Mouse (Mus musculus): ENCODE results near the gene Pp2d1.

Gene Pp2d1

DNA sequence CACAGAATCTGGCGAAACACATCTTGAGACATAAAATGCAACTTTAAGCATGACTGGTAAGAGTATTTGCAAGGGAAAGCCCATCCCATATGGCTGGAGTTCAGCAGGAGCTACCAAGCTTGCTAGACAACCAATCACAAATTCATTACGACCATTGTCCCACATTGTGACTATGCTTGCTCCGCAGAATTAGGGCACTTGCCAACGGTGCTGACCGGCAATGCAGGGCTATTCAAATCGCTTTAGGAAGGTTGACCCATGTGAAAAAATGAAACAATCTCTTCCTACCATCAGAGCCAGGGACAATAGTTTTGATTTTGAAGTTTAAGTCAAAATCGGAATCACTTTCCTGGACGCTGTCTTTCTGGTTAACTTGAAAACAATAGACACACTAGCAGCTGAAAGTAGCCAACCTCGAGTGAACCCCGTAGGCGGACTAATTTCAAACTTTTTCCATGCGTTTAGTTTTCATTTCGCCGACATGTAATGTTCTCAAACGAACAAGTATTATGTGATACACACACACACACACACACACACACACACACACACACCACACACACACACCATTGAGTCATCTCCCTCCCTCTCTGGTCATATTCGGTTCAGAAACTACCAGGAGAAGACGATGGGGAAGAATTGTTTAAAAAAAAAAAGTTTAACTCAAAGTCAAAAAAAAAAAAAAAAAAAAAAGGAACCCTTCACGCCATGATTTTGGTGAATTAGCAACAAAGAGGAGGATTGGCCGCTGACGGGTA, 27.1 kb upstream of the Pp2d1 start, which contains the start of gene Kat2b:
Kat2b (plus strand) TSS at position 701 of the 758 bp plus-strand sequence.
- peak; percentile 73 for DNase-seq

DNA sequence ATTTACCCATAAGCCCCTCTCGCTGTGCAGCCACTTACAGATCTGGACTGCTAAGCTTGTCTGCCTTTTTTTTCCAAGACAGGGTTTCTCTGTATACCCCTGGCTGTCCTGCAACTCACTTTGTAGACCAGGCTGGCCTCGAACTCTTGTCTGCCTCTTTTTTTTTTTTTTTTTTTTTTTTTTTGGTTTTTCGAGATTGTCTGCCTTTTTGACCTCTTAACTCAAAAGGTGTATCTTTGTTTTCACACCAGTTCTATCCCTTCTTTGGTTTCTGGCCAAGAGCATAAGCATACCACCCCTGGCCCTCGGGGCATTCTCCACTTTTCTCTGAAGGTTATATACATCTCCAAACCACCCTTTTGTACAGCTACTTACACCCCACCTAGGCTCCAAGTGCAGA, 25.6 kb upstream of the Pp2d1 start:
- DNase-seq: peak; percentile 36

DNA sequence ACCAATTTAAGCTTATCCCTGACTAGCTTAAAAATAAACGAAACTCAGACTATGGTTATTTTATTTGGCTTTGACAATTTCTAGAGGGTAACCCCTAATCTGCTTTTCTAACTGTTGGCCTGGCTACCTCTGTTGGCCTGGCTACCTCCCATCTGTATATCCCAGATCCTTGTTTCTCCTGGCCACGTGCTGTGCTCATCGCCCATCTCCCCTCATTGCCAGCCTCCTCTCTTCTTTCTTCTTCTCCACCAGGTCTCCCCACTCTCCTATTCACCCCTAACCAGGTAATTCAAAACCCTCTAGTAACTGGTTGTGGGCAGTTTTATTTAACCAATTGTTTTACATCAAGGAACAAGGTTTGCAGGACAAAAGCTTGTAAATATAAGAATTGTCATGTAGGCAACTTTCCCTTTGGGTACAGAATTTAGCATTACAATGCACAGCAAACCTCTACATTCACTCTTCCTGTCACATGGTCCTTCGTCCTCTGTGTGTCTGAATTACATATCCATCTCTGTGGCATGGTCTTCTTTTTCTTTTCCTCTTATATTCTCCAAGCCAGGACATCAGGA, 22.3 kb upstream of the Pp2d1 start:
- no peak for DNase-seq

DNA sequence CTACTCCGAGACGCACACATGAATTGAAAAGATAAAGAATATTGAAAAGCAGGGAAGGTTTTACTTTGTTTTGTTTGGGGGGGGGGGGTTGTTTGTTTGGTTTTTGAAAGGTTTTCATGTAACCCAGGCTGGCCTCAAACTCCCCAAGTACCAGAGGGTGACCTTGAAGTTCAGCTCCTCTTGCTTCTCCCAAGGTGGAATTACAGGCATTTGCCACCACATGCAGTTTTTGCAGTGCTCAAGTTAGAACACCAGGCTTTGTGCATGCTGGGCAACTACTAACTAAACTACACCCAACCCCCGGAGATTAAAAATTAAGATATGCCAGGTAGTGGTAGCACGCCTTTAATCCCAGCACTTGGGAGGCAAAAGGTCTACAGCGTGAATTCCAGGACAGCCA, 20.4 kb upstream of the Pp2d1 start:
- DNase-seq: no peak

DNA sequence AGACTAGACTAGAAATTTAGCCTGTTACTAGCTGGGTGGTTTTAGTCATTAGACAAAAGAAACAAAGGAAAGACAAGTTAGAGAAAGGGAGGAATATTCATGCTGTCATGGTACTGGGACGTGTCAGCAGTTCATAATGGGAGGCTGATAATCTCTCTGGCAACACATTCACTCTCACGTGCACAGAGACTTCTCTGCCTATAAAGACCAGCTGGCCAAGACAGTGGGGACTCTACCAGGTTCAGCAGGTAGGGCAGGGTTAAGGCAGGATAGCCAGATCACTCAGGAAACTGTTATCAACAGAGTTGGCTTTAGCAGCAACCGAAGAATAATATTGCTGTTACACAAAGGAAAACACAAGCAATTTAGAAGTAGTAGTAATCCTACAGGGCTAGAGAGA, 18.2 kb upstream of the Pp2d1 start:
- no peak for DNase-seq

DNA sequence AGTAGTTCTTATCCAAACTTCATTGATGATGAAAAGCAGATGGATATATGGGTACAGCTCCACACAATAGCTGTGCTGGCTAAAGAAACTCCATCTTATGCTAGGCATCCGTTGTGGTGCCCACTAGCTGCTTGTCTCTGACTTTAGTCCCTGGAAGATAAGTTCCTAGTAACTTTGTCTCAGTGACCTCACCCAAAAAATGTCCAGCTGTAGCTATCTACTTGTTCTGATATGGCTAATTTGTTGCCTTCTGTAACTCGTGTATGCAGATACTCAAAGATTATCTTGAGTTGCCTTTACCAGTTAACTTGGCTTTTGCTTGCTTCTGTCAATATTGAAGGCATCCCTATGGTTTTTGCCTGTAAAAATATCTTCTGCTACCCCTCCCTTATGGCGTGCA, 15.6 kb upstream of the Pp2d1 start:
- no peak for DNase-seq

DNA sequence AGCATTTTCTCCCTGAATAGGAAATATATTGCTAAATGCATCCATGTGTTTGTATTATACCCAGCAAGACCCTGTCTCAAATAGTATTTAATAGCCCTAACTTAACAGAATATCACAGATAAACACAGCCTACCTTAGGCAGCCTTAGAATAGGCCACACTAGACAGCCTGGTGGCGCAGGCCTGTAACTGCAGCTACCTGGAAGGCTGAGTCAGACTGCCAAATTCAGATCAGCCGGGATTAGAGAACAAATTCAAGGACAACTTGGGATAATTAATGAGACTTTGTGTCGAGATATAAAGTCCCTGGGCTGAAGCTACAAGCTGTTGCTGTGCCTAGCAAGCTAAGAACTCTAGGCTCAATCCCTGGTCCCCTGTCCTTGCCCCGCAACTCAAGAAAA, 14.8 kb upstream of the Pp2d1 start:
- no peak for DNase-seq

DNA sequence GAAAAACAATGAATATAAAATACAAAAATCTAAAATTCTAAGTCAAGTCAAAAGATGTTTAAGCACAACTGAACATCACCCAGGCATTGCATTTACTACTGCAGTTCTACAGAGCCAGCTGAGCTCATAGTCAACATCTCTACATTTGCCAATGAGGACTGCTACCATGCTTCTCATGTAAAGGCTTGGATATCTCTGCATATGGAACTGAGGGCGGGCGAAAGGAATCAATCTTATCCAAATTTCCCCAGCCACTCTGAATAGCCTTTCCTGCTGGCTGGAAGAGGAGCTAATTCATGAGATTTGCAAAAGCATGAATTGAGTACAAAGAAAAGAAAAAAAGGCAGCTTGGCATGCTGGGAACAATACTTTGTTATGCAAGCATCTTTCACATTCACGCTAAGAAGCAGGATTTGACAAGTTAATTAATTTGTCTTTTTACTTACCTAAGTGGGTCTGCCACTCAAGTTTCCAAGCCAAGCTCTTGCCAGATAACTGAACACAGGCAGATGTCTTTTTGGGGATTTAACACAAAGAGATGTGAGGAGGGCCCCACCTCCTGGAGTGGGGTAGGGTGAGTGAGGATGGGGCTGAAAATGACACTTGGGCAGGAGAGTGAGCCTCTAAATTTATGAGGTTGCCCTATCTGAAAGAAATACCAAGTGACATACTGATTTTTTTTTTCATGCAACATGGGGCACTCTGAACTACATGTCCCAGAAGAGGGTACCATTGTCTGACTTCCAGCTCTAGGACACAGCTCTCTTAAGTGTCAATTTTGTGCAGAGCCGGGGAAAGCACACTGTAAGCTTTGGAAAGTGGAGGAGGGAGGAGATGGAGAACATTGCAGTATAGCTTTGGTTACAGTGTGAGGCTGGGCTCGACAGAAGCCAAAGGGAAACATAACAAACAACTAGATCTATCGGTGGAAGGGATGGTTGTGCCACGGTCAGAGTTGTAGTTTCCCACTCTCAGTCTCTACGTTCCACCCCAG, 12.4 kb upstream of the Pp2d1 start:
- DNase-seq: no peak

DNA sequence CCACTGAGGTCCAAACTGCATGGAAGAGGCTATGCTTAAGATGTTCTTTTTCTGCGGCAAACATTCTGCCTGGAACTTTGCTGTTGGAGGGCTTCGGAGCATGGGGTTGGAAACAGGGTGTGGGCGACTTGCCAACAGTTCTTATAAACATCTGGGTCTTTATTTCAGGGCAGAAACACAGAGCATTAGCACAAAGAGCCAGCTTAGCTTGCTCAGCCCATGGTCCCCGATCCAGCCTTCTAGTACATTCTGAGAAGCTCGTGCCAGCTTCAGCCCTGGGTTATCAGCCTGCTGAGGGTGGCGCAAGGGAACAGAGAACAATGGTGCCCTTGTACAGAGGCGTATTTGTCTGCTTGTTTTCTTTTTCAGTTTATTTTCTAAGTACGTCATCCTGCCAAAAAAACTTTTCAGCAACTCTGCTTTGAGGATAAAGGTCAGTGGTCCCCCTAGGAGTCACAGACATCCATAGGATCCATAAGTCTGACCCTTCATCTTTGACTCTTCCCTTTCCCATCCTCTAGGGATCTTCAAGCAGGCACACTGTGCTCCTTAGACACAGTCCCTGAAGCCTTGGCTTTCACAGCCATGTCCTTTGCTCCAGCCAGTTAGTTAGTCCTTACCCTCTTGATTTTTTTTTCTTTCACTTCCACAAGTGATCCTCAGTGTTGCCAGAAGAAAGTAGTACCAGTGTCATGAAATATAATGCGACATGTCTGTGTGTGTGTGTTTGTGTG, 4.5 kb upstream of the Pp2d1 start:
- peak; percentile 16 for DNase-seq

DNA sequence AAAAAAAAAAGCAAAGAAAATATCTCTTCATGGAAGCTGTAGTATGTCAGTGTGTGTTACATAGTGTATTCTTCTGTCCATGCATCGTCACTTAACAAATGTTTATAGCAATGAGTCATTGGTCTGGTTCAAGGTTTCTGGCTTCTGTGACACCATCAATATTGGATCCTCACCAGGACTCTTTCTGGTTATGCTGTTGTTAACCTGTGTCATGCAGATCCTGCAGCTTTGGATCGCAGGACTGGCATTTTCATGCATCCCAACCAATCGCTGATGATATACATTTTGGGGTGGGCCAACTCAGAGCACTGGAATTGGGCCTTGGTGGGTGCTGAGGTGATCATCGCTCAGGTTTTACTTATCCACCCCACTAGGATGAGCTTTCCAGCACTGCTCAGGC, 3.3 kb upstream of the Pp2d1 start:
- DNase-seq: no peak

DNA sequence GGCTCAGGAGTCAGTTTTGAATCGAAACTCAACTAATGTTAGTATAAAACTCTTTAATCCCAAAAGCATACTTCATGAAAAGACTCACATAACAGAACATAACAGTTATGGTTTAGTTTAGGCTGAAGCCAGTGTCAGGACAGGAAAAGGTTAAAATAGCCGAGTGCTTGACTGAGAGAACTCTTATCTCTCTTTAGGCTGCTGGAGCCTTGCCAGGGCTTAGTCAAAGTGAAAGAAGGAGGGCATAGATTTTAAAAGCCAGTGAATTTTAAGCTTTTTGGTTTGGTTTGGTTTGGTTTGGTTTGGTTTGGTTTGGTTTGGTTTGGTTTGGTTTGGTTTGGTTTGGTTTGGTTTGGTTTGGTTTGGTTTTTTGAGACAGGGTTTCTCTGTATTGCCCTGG, 6.8 kb downstream of the Pp2d1 start:
- no peak for DNase-seq

DNA sequence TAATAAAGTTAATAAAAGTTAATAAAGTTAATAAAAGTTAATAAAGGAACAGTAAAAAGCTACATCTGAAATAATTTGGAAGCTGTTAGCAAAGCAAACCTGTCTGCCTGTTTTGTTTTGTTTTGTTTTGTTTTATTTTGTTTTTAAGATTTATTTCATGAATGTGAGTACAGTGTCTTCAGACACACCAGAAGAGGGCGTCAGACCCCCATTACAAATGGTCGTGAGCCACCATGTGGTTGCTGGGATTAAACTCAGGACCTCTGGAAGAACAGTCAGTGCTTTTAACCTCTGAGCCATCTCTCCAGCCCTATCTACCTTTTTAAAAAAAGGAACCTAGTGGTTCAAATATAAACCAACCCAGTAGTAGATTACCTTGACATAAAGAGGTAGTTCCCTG, 8.1 kb downstream of the Pp2d1 start:
- no peak for DNase-seq

DNA sequence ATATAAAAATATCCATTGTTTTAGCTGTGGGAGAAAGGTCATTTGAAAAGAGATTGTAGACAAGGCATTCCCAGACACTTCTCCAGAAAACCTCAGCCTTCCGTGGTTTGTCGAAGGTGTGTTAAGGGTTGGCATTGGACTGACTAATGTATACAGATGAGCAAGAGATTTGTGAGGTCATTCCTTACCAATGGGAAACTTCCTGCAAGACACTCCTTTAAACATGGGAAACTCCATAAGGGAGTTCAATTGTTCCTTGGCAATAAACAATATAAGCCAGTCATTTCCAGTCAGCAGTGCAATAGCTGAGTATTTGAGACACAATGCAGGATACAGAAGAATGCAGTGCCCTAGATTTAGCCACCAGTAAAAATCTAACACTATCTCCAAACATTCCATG, 11.2 kb downstream of the Pp2d1 start:
- DNase-seq: no peak

DNA sequence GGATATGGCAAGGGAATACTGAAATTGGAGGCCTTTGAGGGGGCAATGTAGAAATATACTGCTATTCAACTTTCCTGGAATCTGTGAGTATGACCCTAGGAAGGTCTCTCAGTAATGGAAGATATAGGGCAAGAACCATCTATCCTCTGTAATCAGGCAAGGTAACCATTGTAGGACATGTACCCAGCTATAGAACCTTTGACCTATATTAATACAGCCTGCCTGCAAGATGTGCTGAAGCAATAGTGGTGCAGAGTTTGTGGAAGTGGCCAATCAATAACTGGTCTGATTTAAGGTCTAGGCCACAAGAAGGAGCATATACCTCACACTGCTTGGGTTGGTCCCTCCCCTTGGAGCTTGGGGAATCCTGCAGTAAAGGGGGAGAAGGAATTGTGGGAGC, 18.7 kb downstream of the Pp2d1 start:
- DNase-seq: no peak

DNA sequence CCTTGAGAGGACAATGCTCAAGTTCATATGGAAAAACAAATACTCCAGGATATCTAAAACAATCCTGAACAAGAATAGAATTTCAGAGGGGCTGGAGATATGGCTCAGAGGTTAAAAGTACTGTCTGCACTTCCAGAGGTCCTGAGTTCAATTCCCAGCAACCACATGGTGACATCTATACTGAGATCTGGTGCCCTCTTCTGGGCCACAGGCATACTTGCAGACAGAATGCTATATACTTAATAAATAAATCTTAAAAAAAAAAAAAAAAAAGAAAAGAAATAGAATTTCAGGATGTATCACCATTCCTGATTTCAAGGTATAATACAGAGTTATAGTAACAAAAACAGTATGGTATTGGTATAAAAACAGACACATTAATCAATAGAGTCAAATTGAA, 19.9 kb downstream of the Pp2d1 start:
- no peak for DNase-seq

DNA sequence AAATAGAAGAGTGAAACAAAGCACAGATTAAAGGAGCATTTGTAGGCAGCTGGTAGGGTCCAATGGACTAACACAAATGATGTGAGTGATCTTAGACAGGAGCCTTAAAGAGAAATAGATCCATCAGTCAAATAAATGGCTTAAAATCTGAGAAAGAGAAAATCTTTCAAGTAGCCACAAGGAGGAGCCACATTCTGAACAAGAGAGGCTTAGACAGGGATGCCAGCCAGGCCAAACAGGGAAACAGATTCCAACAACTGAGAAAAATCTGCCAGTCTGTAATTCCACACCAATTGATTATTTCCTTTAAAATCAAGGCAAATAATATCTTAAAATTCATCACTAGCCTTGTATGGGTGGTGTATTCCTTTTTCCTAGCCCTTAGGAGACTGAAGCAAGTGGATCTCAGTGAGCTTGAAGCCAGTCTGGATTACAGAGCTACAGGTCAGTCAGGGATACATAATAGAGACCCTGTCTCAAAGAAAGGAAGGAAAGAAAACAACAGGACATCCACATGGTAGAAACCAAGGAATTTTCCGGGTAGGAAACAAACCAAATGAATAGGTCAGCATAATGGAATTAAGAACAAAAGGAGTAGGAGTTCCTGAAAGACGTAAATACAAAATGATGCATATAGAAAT, 26.8 kb downstream of the Pp2d1 start:
- peak; percentile 36 for DNase-seq

DNA sequence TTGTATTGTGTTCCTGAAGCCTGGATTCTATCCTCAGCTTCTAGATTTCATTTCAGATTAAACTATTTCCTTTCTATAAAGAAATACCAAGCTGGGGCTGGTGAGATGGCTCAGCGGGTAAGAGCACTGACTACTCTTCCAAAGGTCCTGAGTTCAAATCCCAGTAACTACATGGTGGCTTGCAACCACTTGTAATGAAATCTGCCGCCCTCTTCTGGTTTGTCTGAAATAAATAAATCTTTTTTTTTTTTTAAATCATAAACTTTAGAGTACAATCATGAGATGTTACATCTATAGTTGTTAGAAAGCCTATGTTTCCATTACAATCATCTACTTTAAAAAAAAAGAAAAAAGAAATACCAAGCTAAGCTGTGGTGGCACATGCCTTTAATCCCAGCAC, 36.3 kb downstream of the Pp2d1 start:
- DNase-seq: no peak

DNA sequence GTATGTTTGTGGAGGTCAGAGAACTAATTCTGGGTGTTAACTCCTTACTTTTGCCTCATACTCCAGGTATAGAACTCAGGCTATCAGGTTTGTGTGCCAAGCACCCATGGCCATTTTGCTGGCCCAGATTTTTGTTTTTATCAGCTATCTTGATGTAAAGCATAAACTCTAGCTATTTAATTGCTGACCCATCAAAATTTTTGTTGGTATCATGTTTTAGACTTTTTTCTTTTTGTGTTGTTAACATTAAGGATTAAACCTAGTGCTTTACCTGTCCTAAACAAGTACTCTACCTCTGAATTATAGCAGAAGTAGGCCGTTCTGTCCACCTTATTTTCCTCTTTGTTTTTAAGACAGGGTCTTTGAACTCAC, 50.3 kb downstream of the Pp2d1 start:
- DNase-seq: no peak

DNA sequence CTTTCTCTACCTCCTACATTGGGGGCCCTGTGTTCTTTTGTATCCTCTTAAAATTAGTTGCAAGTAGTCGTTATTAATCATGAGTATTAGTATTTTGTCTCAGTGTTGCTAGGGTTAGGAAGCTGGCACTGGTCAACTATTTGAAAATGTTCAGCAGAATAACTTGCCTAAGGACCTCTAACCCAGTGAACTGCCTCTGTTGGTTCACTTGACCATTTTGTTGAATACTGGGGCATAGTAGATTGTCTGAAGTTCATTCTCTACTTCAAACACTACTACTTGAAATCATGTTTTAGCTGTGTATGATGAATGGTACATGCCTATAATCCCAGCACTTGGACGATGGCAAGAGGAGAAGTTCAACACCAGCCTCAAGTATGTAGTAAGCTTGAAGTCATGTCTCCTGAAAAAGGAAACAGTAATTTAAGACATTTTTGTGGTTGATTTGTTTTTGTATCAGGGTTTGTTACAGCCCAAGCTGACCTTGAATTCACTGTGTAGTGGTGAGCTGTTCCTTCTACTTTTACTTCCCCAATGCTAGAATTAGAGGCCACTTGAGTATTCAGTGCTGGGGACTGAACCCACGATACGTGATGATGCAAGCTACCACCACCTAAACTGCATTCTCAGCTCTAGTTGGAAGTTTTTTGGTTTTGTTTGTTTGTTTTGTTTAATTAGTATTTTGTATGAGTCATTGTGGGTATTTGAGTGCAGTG, 50.8 kb downstream of the Pp2d1 start:
- DNase-seq: no peak

DNA sequence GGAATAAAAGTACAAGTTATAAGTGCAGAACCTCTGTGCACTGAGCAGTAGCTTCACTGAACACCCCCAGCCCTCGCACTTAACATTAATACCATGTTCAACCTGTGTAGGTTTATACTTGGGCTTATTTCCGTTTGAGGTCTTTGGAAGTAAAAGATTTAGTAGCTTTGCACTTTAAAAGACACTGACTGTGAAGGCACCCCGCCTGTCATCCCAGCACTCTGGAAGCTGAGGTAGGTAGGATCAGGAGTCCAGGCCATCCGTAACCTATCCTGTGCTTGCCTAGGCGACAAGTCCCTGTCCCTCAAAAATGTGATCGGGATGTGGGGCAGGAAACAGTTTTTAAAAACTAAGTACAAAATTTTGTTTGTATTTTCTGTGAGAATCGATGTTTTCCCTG, 58.8 kb downstream of the Pp2d1 start:
- DNase-seq: no peak

DNA sequence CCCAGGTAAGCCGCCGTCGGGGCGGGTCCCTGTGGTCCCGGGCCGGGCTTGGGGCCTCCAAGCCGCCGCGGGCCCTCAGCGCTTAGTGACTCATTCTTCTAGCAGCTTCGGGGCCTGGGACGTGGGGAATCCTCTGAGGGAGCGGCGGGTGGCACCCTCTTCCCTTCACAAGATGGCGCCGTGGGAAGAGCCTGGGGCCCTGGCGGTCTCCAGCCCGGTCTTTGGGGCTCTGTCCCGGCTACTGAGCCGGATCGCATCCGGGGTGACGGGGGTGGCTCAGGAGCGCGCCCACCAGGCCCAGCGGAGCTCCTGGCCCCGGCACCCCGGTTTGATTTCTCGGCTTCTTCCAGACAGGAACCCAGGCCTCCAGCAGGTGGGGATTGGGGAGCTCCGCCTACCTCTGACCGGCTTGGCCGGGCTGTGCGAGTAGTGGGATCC, 59.6 kb downstream of the Pp2d1 start:
- no peak for DNase-seq
